Comparison of ENCODE assay signal across 15 mouse cellular contexts in the genomic region with DNA sequence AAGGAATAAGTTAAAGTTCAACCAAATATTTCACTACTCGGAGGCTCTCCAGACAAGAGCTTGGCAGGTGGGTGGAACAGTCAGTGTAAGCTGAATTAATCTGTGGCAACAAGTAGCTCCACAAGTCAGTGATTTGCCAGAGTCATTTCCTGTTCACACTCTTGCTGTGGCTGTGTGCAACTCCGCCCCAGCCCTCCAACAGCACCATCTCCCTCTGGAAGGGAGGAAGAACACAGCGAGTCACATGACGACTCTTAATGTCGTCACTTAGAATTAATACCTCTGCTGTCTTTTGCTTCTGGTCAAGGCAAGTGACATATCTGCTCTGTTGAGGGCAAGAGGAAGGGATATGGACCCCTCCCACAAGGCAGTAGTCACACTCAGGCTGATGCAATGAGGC.
DNase-seq lines count a peak whose midpoint lies in the region; ATAC-seq lines count a peak whose summit lies in the region.
"Had no signal": no experiment of that assay in that cellular context is flagged by ENCODE, and none has a peak within 500 bp of the region (broad histone marks: within the 10 kb centered on the region; RNA-seq: fewer than 3 reads in every experiment).

No protein-coding gene starts in this region.

- no peaks in the 10 kb centered on the region for H3K4me1 ChIP-seq in intestine, embryonic 14.5 days (replicated peaks; ENCODE audit: control insufficient read depth, insufficient read depth, low read length)
- 0 out of 2 replicates have a peak, but pooled peaks cover 4% of the 10 kb centered on the region for H3K4me1 ChIP-seq in intestine, embryonic 16.5 days (ENCODE audit: control insufficient read depth, insufficient read depth, low read length)
- no peaks in the 10 kb centered on the region for H3K4me1 ChIP-seq in neural tube, embryonic 15.5 days
- H3K4me1 ChIP-seq: heart, embryonic 15.5 days had no signal

- no peak overlapping the region for H3K4me3 ChIP-seq in intestine, embryonic 14.5 days (ENCODE audit: low read depth, low read length)
- H3K4me3 ChIP-seq in intestine, embryonic 16.5 days (ENCODE audit: low read length), result no peak overlapping the region
- H3K4me3 ChIP-seq in neural tube, embryonic 15.5 days (replicated peaks), result no peak overlapping the region
- H3K4me3 ChIP-seq: heart, embryonic 15.5 days had no signal

- H3K27me3 ChIP-seq in intestine, embryonic 14.5 days (replicated peaks; ENCODE audit: control insufficient read depth, insufficient read depth, low read length), result no peaks in the 10 kb centered on the region
- H3K27me3 ChIP-seq in intestine, embryonic 16.5 days (replicated peaks; ENCODE audit: control insufficient read depth, insufficient read depth, low read length), result no peaks in the 10 kb centered on the region
- H3K27me3 ChIP-seq in neural tube, embryonic 15.5 days (replicated peaks), result no peaks in the 10 kb centered on the region
- H3K27me3 ChIP-seq: heart, embryonic 15.5 days had no signal

- no peak for ATAC-seq in intestine, embryonic 14.5 days (replicated peaks; ENCODE audit: low FRiP score, low TSS enrichment, low read depth)
- no peak for ATAC-seq in intestine, embryonic 16.5 days
- no peak for ATAC-seq in neural tube, embryonic 15.5 days (ENCODE audit: low FRiP score)

- 64% methylated on average over 5 of the region's 5 CpGs for WGBS in intestine, embryonic 14.5 days
- 62% methylated on average over 5 of the region's 5 CpGs for WGBS in intestine, embryonic 16.5 days
- 69% methylated on average over 5 of the region's 5 CpGs for WGBS in neural tube, embryonic 15.5 days

- peak; percentile 51 for DNase-seq in intestine, embryonic 14.5 days (ENCODE audit: low spot score)
- DNase-seq in neural tube, embryonic 10.5 days (ENCODE audit: extremely low spot score, low spot score), result peak; percentile 10
- DNase-seq in induced T-regulatory cell, adult 2 months (ENCODE audit: low read depth), result peak; percentile 41
- DNase-seq in adrenal gland, adult (ENCODE audit: inconsistent age in 2 of 2, low spot score in 1 of 2), result no peak
- no peak for DNase-seq in gastrocnemius, postnatal 25 days
- DNase-seq: cerebellum, adult 2 months; gastrocnemius, postnatal 14 days; kidney, adult 9 months; right cerebral cortex, postnatal 4 days; thymus, postnatal 36 days had no signal

- H3K36me3 ChIP-seq in intestine, embryonic 14.5 days (ENCODE audit: control insufficient read depth, insufficient read depth, low read length), result no peaks in the 10 kb centered on the region
- H3K36me3 ChIP-seq in intestine, embryonic 16.5 days (ENCODE audit: control insufficient read depth, insufficient read depth, low read length), result no peaks in the 10 kb centered on the region
- H3K36me3 ChIP-seq in neural tube, embryonic 15.5 days, result no peaks in the 10 kb centered on the region
- H3K36me3 ChIP-seq: heart, embryonic 15.5 days had no signal

- no peaks in the 10 kb centered on the region for H3K9me3 ChIP-seq in intestine, embryonic 14.5 days (ENCODE audit: control insufficient read depth, low read length)
- H3K9me3 ChIP-seq in intestine, embryonic 16.5 days (ENCODE audit: control insufficient read depth, low read length), result no peaks in the 10 kb centered on the region
- H3K9me3 ChIP-seq in neural tube, embryonic 15.5 days (replicated peaks), result no peaks in the 10 kb centered on the region
- H3K9me3 ChIP-seq: heart, embryonic 15.5 days had no signal

- no peak overlapping the region for H3K4me2 ChIP-seq in intestine, embryonic 14.5 days (ENCODE audit: low read length)
- H3K4me2 ChIP-seq in intestine, embryonic 16.5 days (ENCODE audit: low read depth, low read length), result no peak overlapping the region
- no peak overlapping the region for H3K4me2 ChIP-seq in neural tube, embryonic 15.5 days
- H3K4me2 ChIP-seq: heart, embryonic 15.5 days; hindbrain, embryonic 14.5 days; midbrain, embryonic 11.5 days had no signal

- no peak overlapping the region for H3K9ac ChIP-seq in intestine, embryonic 14.5 days (ENCODE audit: low read length)
- H3K9ac ChIP-seq in intestine, embryonic 16.5 days (ENCODE audit: low read depth, low read length), result no peak overlapping the region
- no peak overlapping the region for H3K9ac ChIP-seq in neural tube, embryonic 15.5 days (replicated peaks)
- H3K9ac ChIP-seq: heart, embryonic 15.5 days; hindbrain, embryonic 14.5 days had no signal

- H3K27ac ChIP-seq in intestine, embryonic 14.5 days (ENCODE audit: low read depth), result no peak overlapping the region
- no peak overlapping the region for H3K27ac ChIP-seq in intestine, embryonic 16.5 days (ENCODE audit: low read length)
- no peak overlapping the region for H3K27ac ChIP-seq in neural tube, embryonic 15.5 days (replicated peaks)
- H3K27ac ChIP-seq: heart, embryonic 15.5 days; hindbrain, embryonic 14.5 days had no signal

Comparison
In these comparisons a context has a peak if more than half of its experiments do, and no peak if none do; other contexts are left out.
1. DNase-seq: peak in intestine, embryonic 14.5 days (single experiment), neural tube, embryonic 10.5 days (single experiment) and induced T-regulatory cell, adult 2 months (single experiment); none in adrenal gland, adult (0 of 2) and gastrocnemius, postnatal 25 days (single experiment).